Mouse (Mus musculus) C2C12 (cell line): Measurements from ENCODE around the gene Kcne1l. TPM values are rescaled to one million over a fixed set of nuclear protein-coding genes. Genes with fewer than 3 reads are reported as not detected.

ENCODE experiments used
- H3K27me3 ChIP-seq: one replicate; pipeline ENCODE4 v1.6.1; 2011; ENCODE audit not compliant: control insufficient read depth, insufficient read depth, insufficient read length
- H3K36me3 ChIP-seq: one replicate; pipeline ENCODE4 v1.6.1; 2011; ENCODE audit not compliant: control insufficient read depth, insufficient read depth
- H3K4me3 ChIP-seq: one replicate; pipeline ENCODE4 v1.5.1; 2011; ENCODE audit warnings: mild to moderate bottlenecking, control low read depth; ENCODE audit not compliant: poor library complexity, insufficient read depth, severe bottlenecking
- H3K79me2 ChIP-seq: one replicate; pipeline ENCODE4 v1.6.1; 2011; ENCODE audit not compliant: control insufficient read depth, insufficient read depth
- H3K79me3 ChIP-seq: one replicate; pipeline ENCODE4 v1.6.1; 2011; ENCODE audit warnings: low read depth, control low read depth
- H3ac ChIP-seq: one replicate; pipeline ENCODE3; 2011; ENCODE audit warnings: low read depth; ENCODE audit not compliant: control insufficient read depth, insufficient read length
- CEBPB ChIP-seq: IDR thresholded peaks from one replicate; pipeline ENCODE4 v1.6.1; 2011; ENCODE audit warnings: low read depth, mild to moderate bottlenecking, control low read depth, moderate library complexity
- CTCF ChIP-seq: IDR thresholded peaks from one replicate; pipeline ENCODE4 v1.5.1; 2011; ENCODE audit not compliant: control insufficient read depth, insufficient read depth, insufficient read length
- FOSL1 ChIP-seq: IDR thresholded peaks from one replicate; pipeline ENCODE4 v1.8.0; 2011; ENCODE audit warnings: mild to moderate bottlenecking, low read length; ENCODE audit not compliant: poor library complexity, insufficient read depth, severe bottlenecking
- MAX ChIP-seq: IDR thresholded peaks from one replicate; pipeline ENCODE4 v1.6.1; 2011; ENCODE audit warnings: mild to moderate bottlenecking, control low read depth
- MYOD1 ChIP-seq: IDR thresholded peaks from one replicate; pipeline ENCODE4 v1.6.1; 2011; ENCODE audit warnings: low read depth; ENCODE audit not compliant: control insufficient read depth, insufficient read length
- MYOG ChIP-seq: IDR thresholded peaks from one replicate; pipeline ENCODE4 v1.6.1; 2011; ENCODE audit not compliant: control insufficient read depth, insufficient read length; ENCODE audit errors: extremely low read depth
- USF1 ChIP-seq: IDR thresholded peaks from one replicate; pipeline ENCODE4 v1.6.1; 2011; ENCODE audit warnings: low read depth, mild to moderate bottlenecking, control low read depth, moderate library complexity
- polyA plus RNA-seq: library from polyadenylated mRNA; unstranded; fragments of >200 nt; fragmentation: generic; extraction: Trizol; gene quantifications from one replicate; pipeline ENCODE4 v1.2.1, GENCODE M21; 2012; ENCODE audit warnings: missing spikeins

Kcne1l gene
- polyA plus RNA-seq, 1 experiment = not detected

DNA sequence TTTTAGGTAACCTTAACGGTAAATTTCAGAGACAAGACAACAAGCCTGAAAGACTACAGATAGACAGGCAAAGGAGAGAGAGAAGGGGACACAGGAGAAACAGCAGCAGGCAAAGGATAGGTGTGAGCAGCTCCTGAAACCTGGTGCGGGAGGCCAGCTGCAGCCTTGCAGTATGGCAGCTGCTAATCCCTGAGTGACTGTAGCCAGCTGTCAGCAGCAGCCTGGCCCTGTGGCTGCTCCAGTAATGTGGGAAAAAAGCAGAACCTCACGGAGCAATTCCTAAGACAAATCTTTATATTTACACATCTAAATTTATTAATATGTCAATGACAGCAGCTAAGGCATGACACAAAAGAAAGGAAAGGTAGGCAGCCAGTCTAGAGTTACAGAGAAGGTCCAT lies 29.5 kb downstream of the Kcne1l start:
- Histone ChIP-seq H3K27me3 (no peaks in the 10 kb centered on the region), H3ac (no peak overlapping the region), H3K4me3 (no peak overlapping the region), H3K79me3 (no peaks in the 10 kb centered on the region), H3K79me2 (no peaks in the 10 kb centered on the region), H3K36me3 (no peaks in the 10 kb centered on the region)
- TF ChIP-seq USF1 (no peak), FOSL1 (no peak), MYOG (no peak), MAX (no peak), MYOD1 (no peak), CEBPB (no peak), CTCF (no peak)

DNA sequence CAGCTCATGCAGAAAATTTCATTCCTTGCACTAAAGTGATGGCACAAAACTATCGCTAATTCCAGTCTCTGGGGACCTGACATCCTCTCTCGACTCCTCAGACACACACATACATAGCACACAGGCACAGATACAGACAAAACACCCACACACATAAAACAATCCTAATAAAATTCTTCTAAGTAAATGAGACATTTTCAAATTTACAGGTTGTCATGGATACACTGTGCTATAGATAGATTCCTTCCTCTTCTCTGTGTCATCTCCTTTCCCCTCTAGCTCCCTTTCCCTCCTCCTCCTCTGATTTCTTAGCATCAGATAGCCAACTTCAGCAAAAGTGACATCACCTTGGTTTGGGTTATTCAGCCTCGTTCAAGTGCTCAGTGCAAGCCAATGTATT lies 30.1 kb downstream of the Kcne1l start:
- H3K79me3 ChIP-seq = no peaks in the 10 kb centered on the region
- TF ChIP-seq CTCF (no peak), CEBPB (no peak), MYOG (no peak), USF1 (no peak), MYOD1 (no peak), MAX (no peak), FOSL1 (no peak)
- H3ac ChIP-seq = no peak overlapping the region
- no peaks in the 10 kb centered on the region for H3K79me2 ChIP-seq
- H3K27me3 ChIP-seq = no peaks in the 10 kb centered on the region
- H3K36me3 ChIP-seq = no peaks in the 10 kb centered on the region
- no peak overlapping the region for H3K4me3 ChIP-seq

Other genes with a start within 250 kb of the Kcne1l start
- not detected for gene Gucy2f, start 109.4 kb downstream of the Kcne1l start, polyA plus RNA-seq
- 2.6 TPM for gene Nxt2, start 79.5 kb downstream of the Kcne1l start, polyA plus RNA-seq
- gene Acsl4, start 84.2 kb upstream of the Kcne1l start, polyA plus RNA-seq = 10.1 TPM